Mouse (Mus musculus) MEL (cell line): ENCODE data around the gene Abhd15.

Experiments used
- BHLHE40 ChIP-seq: IDR thresholded peaks from 2 replicates; pipeline ENCODE4 v1.6.1; 2012; ENCODE audit warnings: low read depth, mild to moderate bottlenecking, inconsistent platforms, low read length, improper control_type of control experiment, borderline replicate concordance
- CHD2 ChIP-seq: IDR thresholded peaks from 2 replicates; pipeline ENCODE4 v1.6.1; 2011; ENCODE audit warnings: low read length, improper control_type of control experiment
- CTCF ChIP-seq, 3 experiments: IDR thresholded peaks in 2 of 3; conservative IDR thresholded peaks in 1 of 3; 2 replicates each; pipeline ENCODE4 v1.5.1; 2011 to 2012; ENCODE audit warnings: low read length in 3 of 3, low read depth in 2 of 3, mild to moderate bottlenecking in 2 of 3, improper control_type of control experiment in 1 of 3, inconsistent platforms in 1 of 3, mixed read lengths in 1 of 3, moderate library complexity in 1 of 3; ENCODE audit not compliant: control insufficient read depth in 1 of 3, insufficient read depth in 1 of 3, poor library complexity in 1 of 3, severe bottlenecking in 1 of 3
- JUND ChIP-seq: IDR thresholded peaks from 2 replicates; pipeline ENCODE4 v1.6.1; 2011; ENCODE audit warnings: low read depth, mild to moderate bottlenecking, improper control_type of control experiment, low read length
- MAFK ChIP-seq: IDR thresholded peaks from 2 replicates; pipeline ENCODE4 v1.6.1; 2011; ENCODE audit warnings: low read depth, mild to moderate bottlenecking, low read length, improper control_type of control experiment, borderline replicate concordance
- MEF2A ChIP-seq: IDR thresholded peaks from 2 replicates; pipeline ENCODE4 v1.6.1; 2014; ENCODE audit warnings: low read depth, mild to moderate bottlenecking, inconsistent platforms, low read length, improper control_type of control experiment; ENCODE audit not compliant: poor library complexity, insufficient replicate concordance, severe bottlenecking; ENCODE audit errors: extremely low read depth
- NELFE ChIP-seq: IDR thresholded peaks from 2 replicates; pipeline ENCODE4 v1.6.1; 2011; ENCODE audit warnings: low read depth, low read length, improper control_type of control experiment
- POLR2A ChIP-seq, 2 experiments: IDR thresholded peaks; 2 replicates each; pipeline ENCODE4 v1.6.1; 2011 to 2012; ENCODE audit warnings: low read length in 2 of 2, mild to moderate bottlenecking in 2 of 2, control low read depth in 1 of 2, improper control_type of control experiment in 1 of 2, low read depth in 1 of 2, moderate library complexity in 1 of 2; ENCODE audit not compliant: control insufficient read depth in 1 of 2, insufficient read depth in 1 of 2, poor library complexity in 1 of 2
- SIN3A ChIP-seq: IDR thresholded peaks from 2 replicates; pipeline ENCODE4 v1.6.1; 2012; ENCODE audit warnings: low read length, improper control_type of control experiment, inconsistent platforms
- USF2 ChIP-seq, 2 experiments: IDR thresholded peaks; 2 replicates each; pipeline ENCODE4 v1.6.1; 2011 to 2012; ENCODE audit warnings: improper control_type of control experiment in 2 of 2, low read length in 2 of 2, borderline replicate concordance in 1 of 2, inconsistent platforms in 1 of 2, low read depth in 1 of 2, mild to moderate bottlenecking in 1 of 2; ENCODE audit not compliant: insufficient read depth in 1 of 2
- ZNF384 ChIP-seq: IDR thresholded peaks from 2 replicates; pipeline ENCODE4 v1.6.1; 2012; ENCODE audit warnings: low read depth, mild to moderate bottlenecking, inconsistent platforms, low read length, improper control_type of control experiment

GRCm38 (mm10) chr11:77501392-77501791, 13.5 kb upstream of the Abhd15 start:
- TF ChIP-seq CTCF (IDR thresholded peaks at IDR 0.05 in 2 of 3, conservative IDR thresholded peaks at IDR 0.05 in 1 of 3; ENCODE audit: control insufficient read depth in 1 of 3, insufficient read depth in 1 of 3, low read depth in 2 of 3, low read length in 3 of 3, poor library complexity in 1 of 3, severe bottlenecking in 1 of 3), result peak; percentile 91 to 98 (median 95)
- no peak for TF ChIP-seq POLR2A (IDR thresholded peaks at IDR 0.05; ENCODE audit: control insufficient read depth in 1 of 2, insufficient read depth in 1 of 2, low read depth in 1 of 2, low read length in 2 of 2, poor library complexity in 1 of 2)
- TF ChIP-seq USF2 (IDR thresholded peaks at IDR 0.05; ENCODE audit: borderline replicate concordance in 1 of 2, insufficient read depth in 1 of 2, low read depth in 1 of 2, low read length in 2 of 2), result no peak
- TF ChIP-seq MEF2A, result no peak
- TF ChIP-seq SIN3A, result no peak
- no peak for TF ChIP-seq BHLHE40
- no peak for TF ChIP-seq JUND
- no peak for TF ChIP-seq MAFK
- no peak for TF ChIP-seq NELFE
- TF ChIP-seq ZNF384, result no peak
- TF ChIP-seq CHD2, result no peak
